Mouse (Mus musculus) macrophage (primary cell): ENCODE results near the gene Pepd. TPM values are rescaled to one million over a fixed set of nuclear protein-coding genes. Genes with fewer than 3 reads are reported as not detected.
"Not testable (repeated sequence)": the region's sequence is repeated elsewhere in the genome, so short reads cannot be mapped to it uniquely, and the experiment has no call there.

ENCODE experiments used
- H3K27ac ChIP-seq: fragments of 350-480 bp; formaldehyde crosslinking; 2 replicates; pipeline ENCODE4 v1.9.0; 2021
- H3K36me3 ChIP-seq: fragments of 350-480 bp; formaldehyde crosslinking; 2 replicates; pipeline ENCODE4 v1.9.0; 2021; ENCODE audit errors: inconsistent target
- H3K4me3 ChIP-seq: fragments of 350-480 bp; formaldehyde crosslinking; 2 replicates; pipeline ENCODE4 v1.9.0; 2021; ENCODE audit errors: inconsistent target
- H3K79me2 ChIP-seq: fragments of 350-480 bp; formaldehyde crosslinking; 2 replicates; pipeline ENCODE4 v1.9.0; 2021; ENCODE audit errors: inconsistent target
- WGBS: methylation state at CpG from one replicate; pipeline ENCODE4 v1.1.7; 2026; ENCODE audit warnings: inconsistent platforms; ENCODE audit not compliant: missing documents; 5-methylcytosine and 5-hydroxymethylcytosine counted together
- polyA plus RNA-seq: library from polyadenylated mRNA; stranded (reverse); fragments of 250-400 nt; gene quantifications from 3 replicates; pipeline ENCODE4 v1.2.4, GENCODE M21; 2018; ENCODE audit warnings: inconsistent platforms

Pepd gene
- polyA plus RNA-seq, 1 experiment from 2014 or later, result 61.8 TPM

DNA sequence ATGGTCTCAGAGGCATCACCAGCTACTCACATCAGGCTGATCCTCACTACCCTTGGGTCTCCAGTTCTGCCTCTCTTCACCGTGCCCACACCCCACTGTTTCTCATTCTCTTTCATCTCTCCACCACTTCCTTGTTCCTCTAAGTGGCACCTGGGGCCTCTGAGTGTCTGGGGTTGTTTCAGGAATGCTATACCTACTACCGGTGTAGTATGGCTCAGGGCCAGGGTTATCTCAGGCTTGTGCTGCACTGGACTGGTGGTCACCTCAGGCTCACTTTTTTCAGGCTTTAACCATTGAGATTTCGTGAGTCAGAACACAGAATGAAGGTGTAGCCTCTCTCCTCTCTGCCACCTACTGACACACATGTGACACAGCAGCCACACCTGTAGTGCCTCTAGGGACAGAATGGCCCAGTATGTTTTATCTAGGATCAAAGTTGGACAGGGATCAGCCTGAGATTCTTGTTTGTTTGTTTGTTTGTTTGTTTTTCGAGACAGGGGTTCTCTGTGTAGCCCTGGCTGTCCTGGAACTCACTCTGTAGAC is 31.5 kb downstream of the Pepd start:
- Histone ChIP-seq H3K36me3 (peaks cover 65% of the 10 kb centered on the region; the same call in 1 of the 2 replicates), H3K4me3 (no peak overlapping the region), H3K27ac (no peak overlapping the region), H3K79me2 (no peaks in the 10 kb centered on the region)
- WGBS, result 88% methylated on average over 4 of the region's 4 CpGs

DNA sequence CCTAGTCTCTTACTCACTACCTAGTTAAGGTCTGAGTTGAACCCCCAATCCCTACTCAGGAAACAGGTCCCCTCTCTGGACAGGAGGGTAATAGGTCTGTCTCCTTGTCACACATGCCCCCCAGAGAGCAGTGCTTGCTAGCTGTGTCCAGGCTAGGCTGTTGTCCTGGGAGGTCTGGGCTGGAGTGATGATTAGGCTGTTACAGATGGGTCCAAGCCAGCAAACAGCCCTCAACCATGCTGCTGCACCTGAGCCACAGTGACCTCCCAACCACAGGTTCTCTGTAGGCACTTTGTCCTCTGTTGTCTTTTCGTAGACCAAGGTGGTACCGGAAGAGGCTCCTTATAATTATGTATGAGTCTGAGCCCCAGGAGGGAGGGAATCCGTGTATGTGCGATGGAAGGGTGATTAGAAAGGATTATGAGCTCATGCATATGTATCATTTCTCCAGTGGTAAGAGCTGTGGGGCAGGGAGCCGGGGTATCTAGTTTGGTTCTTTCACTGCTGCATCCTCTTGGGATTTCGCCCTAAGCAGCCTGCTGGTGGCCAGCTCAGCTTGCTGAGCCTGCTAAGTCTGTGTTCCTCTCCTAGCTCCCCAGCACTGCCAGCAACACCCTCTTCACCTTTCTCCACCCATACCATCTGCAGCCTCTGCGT is 34.2 kb downstream of the Pepd start:
- 97% methylated on average over 7 of the region's 7 CpGs for WGBS
- Histone ChIP-seq H3K79me2 (no peaks in the 10 kb centered on the region), H3K4me3 (no peak overlapping the region), H3K27ac (no peak overlapping the region), H3K36me3 (peaks cover 77% of the 10 kb centered on the region; the same call in 1 of the 2 replicates)

DNA sequence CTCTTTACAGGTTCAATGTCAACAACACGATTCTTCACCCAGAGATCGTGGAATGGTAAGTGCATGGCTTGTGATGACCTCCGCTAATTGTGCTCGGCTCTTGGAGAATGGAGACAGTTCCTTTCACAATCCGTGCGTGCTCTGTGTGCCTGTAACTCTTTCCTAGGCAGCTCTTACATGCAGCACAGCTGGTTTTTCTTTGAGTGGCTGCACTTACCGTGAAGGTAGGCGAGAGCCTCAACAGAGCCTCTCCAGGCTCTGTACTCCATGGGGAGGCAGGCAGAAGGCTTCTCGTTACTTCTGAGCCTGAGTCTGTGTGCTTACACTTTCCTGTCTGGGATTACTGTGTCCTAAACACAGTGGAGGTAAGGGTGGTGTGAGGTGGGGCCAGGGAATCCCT is 42.4 kb downstream of the Pepd start:
- no peaks in the 10 kb centered on the region for H3K79me2 ChIP-seq
- H3K36me3 ChIP-seq, result peaks cover 53% of the 10 kb centered on the region; the same call in 1 of the 2 replicates
- no peak overlapping the region for H3K4me3 ChIP-seq
- no peak overlapping the region for H3K27ac ChIP-seq
- WGBS, result 95% methylated on average over 9 of the region's 9 CpGs

DNA sequence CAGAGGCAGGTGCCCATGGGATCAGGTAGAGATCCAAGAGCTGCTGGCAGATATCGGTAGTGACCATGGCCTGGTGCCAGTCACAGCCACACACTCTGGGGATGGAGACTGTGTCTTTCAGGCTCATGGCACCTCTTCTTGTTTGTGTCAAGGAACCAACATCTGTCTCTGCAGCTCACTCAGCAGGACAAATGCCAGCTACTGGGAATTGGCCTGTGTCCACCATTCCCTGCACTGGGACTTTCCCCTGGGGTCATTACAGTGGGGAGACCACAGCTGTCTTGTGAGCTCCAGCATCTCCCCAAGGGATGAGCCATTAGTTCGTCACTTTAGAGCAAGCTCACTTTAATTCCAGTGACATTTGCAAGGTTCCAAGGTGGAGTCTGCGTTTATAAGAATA is 43.1 kb downstream of the Pepd start:
- Histone ChIP-seq H3K4me3 (no peak overlapping the region), H3K79me2 (no peaks in the 10 kb centered on the region), H3K27ac (no peak overlapping the region), H3K36me3 (peaks cover 52% of the 10 kb centered on the region; the same call in 1 of the 2 replicates)
- 96% methylated on average over 3 of the region's 3 CpGs for WGBS

DNA sequence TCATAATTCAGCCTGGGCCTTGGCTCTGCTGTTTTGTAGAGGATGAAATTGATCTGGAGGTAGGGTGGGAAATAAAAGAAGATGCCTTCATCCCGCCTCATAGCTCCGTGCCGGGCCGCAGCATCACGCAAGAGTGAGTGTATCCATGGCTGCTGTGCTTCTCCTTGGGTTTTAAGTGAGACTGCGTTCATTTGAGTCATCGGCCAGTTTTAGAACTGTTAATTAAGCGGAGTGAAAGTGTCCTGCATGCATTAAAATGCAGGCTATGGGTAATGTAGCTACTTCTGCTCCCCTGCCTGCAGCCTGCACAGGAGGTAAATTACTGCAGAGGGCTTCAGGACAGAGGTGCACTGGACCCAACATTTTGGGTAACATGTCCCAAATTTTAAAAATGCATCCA is 45.0 kb downstream of the Pepd start:
- Histone ChIP-seq H3K36me3 (peaks cover 42% of the 10 kb centered on the region; the same call in 1 of the 2 replicates), H3K79me2 (no peaks in the 10 kb centered on the region), H3K27ac (no peak overlapping the region), H3K4me3 (no peak overlapping the region)
- 96% methylated on average over 8 of the region's 8 CpGs for WGBS

DNA sequence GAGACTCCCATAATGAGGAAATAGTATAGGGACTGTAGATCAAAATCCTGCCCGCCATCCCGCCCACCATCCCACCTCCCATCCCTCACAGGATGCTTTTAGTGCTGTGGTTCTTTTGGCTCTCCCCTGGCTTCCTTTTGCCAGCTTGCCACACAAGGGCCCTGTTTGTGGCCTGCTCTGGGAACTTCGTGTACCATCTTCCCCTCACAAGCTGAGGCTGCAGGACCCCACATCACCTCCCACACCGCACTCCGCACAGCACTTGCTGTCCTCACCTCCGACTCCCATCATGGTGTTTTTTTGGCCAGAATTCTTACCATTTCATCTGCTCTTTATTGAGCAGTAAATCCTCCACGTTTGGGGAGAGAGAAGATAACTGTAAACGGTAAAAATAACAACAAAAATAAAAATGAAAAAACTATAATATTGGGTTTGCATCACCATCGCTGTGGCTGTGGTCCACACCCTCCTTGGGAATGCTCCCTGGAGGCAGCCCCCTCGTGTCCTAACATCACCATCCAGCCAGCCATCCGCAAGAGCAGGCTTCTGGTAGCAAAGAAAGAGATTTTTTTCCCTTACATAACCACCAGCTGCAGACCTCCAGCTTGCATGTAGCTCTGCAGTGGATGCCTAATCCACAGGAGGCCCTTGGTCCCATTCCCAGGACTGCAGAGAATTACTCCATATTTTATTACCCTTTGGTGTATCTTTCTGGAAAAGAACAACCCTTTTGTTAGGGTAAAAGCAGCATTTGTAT is 51.9 kb downstream of the Pepd start:
- Histone ChIP-seq H3K79me2 (no peaks in the 10 kb centered on the region), H3K36me3 (peaks cover 4% of the 10 kb centered on the region; the same call in 1 of the 2 replicates), H3K27ac (no peak overlapping the region), H3K4me3 (no peak overlapping the region)
- 90% methylated on average over 11 of the region's 11 CpGs for WGBS

DNA sequence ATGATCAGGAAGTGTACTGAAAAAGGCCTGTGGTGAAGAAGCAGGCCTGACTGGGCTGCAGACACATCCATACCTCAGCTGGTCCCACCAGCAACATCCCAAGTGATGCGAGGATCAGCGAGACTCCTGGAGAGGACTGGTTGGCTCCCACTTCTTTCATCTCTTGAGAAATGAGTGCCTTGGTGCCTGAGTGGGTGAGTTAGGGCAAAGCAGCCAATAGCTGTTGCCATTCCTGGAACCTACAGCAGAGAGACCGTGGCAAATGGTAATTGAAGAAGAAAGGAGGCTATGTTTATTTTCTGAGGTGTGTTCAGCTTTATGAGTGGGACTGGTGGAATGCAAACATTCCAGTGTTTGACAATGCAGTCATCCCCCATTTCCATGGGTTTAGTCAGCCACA is 55.2 kb downstream of the Pepd start:
- Histone ChIP-seq H3K36me3 (peaks cover 37% of the 10 kb centered on the region), H3K79me2 (no peaks in the 10 kb centered on the region), H3K27ac (no peak overlapping the region), H3K4me3 (no peak overlapping the region)
- WGBS, result 93% methylated on average over 3 of the region's 3 CpGs

DNA sequence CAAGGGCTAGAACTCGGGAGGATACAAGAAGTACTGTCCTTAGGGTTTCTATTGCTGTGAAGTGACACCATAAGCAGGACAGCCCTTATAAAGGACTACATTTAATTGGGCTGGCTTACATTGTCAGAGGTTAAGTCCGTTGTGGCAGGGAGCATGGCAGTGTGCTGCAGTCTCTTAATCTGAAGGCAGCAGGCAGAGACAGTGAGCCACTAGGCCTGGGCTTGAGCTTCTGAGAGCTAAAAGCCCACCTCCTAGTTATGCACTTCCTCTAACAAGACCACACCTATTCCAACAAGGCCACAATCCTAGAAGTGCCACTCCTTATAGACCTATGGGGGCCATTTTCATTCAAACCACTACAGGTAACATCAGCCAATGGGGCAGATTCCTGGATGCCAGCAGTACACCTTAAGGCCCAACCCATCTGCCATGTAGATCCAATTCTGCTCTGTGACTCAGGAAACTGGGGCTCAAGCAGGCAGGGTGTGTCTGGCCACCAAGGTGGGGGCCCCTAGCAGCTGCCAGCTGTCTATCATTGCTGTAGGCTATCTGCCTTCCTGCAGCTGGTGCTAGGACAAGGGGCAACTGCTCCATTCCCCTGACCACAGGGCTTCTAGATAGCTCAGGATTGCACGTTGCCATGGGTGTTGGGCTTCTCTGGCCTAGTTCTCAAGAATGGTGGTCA is 56.7 kb downstream of the Pepd start:
- Histone ChIP-seq H3K79me2 (no peaks in the 10 kb centered on the region), H3K4me3 (no peak overlapping the region), H3K27ac (no peak overlapping the region), H3K36me3 (peaks cover 43% of the 10 kb centered on the region)
- 88% methylated on average over 3 of the region's 3 CpGs for WGBS

DNA sequence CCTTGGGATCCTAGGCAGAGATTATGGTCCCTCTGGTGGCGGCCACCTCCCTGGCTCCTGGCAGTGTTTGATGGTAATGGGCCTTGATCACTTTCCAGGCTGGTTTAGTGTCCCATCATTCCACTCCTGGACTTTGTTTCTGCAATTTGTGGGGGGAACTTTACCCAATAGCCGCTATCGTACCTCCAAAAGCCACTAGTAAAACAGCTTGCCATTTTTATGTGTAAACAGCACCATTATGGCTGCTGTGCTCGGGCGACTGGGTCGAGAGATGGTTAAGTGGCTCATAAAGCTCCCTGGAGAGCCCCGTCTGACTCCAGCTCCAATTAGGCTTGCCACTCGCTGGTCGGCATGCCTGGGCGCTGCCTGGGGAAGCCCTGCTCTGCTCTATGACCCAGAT is 59.6 kb downstream of the Pepd start:
- WGBS, result 94% methylated on average over 7 of the region's 10 CpGs
- Histone ChIP-seq H3K27ac (no peak overlapping the region), H3K36me3 (peaks cover 43% of the 10 kb centered on the region), H3K4me3 (no peak overlapping the region), H3K79me2 (no peaks in the 10 kb centered on the region)

DNA sequence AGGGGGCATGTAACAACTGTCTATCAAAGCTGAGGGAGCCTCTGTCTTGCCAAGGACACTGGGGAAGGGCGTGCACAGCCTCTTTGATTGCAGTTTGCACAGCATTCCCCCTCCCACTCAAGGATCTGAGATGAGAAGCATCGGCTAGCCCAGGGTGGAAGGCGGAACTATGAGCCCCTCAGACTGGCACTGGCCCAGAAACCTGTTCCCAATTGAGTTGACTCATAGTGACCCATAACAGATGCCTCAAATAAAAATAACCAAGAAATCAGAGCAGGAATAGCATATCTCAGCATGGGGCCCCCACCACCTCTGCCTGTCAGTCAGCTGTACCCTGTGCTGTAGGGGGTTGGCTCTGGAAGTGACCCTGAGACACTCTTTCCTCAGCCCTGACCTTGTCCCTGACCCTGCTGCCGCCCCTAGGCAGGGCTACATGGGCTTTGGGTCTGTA is 60.8 kb downstream of the Pepd start:
- WGBS, result 98% methylated on average over 4 of the region's 4 CpGs
- Histone ChIP-seq H3K79me2 (no peaks in the 10 kb centered on the region), H3K4me3 (no peak overlapping the region), H3K27ac (no peak overlapping the region), H3K36me3 (peaks cover 43% of the 10 kb centered on the region)

DNA sequence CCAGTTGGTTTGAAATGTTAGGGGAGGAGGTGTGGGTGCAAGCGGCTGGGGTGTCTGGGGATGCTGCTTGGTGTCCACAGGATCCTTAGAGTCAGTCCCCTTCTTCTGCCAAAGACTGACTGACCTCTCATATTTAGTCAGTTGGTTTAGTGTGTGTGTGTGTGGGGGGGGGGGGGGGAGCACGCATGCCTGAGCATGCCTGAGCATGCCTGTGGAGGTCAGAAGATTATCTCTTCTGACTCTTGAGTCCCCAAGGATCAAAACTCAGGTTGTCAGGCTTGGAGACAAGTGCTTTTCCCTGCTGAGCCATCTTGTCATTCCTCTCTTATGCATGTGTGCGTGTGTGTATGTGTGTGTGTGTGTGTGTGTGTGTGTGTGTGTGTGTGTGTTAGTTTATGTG is 61.7 kb downstream of the Pepd start:
- Histone ChIP-seq H3K4me3 (no peak overlapping the region), H3K27ac (no peak overlapping the region), H3K36me3 (peaks cover 41% of the 10 kb centered on the region), H3K79me2 (no peaks in the 10 kb centered on the region)
- 80% methylated on average over 1 of the region's 3 CpGs for WGBS

DNA sequence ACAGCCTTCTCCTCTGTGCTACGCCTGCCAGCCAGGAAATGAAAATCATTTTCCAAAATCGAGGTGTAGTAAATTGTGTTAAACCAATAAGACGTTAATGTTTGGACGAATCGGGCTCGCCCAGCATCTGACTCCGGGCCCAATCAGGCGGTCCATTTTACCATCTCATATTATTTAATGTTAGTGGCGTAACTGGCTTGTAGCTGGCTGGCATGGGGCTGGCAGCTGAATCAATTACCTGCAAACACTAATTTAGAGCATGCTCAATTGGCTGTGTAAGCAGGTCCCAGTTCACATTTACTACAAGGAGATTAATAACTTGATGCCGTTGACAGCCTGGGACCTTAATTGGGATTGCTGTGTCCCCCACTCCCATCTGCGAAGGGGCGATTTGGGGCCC is 63.7 kb downstream of the Pepd start:
- Histone ChIP-seq H3K4me3 (no peak overlapping the region), H3K36me3 (peaks cover 21% of the 10 kb centered on the region), H3K79me2 (no peaks in the 10 kb centered on the region), H3K27ac (no peak overlapping the region)
- WGBS, result 95% methylated on average over 12 of the region's 12 CpGs

DNA sequence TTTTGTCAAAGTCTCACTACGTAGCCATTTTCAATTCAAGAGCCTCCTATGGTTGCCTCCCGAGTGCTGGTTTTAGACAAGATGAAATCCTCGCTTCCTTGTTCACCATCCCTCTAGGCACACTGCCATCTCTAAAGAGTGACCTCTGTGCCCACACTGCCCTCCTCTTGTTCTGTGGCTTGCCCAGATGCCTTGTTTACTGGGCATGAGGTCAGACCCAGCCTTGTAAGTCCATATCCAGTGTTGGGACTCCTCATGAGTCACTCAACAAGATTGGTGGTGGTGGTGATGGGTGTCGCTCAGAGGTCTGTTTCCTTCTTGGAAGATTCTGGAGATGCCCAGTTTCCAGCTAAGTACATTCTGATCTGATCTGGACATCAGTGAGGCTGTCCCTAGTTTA is 65.2 kb downstream of the Pepd start:
- Histone ChIP-seq H3K4me3 (no peak overlapping the region), H3K36me3 (peaks cover 11% of the 10 kb centered on the region; the same call in 1 of the 2 replicates), H3K79me2 (no peaks in the 10 kb centered on the region), H3K27ac (no peak overlapping the region)
- WGBS, result 100% methylated on average over 4 of the region's 4 CpGs

DNA sequence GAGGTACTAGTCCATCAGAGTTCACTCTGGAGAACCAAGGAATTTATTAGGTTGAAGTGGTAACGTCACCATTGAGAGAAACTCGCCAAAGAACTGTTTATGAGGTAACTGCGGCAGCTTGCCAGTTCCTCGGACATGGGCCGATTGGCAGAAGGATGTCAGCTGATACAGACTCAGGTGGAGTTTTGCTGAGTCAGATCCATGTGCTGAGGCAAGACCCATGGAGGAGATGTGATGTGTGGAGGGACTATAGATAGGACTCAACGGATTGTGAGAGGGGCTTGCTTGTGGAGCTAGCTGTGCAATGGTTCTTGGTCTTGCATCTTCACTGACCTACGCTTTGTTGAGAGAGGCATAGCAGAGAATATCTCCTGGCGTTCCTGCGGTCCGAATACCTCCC is 69.6 kb downstream of the Pepd start:
- Histone ChIP-seq H3K36me3 (0 out of 2 replicates have a peak, but pooled peaks cover 5% of the 10 kb centered on the region), H3K4me3 (no peak overlapping the region), H3K79me2 (no peaks in the 10 kb centered on the region), H3K27ac (no peak overlapping the region)
- 93% methylated on average over 10 of the region's 10 CpGs for WGBS

DNA sequence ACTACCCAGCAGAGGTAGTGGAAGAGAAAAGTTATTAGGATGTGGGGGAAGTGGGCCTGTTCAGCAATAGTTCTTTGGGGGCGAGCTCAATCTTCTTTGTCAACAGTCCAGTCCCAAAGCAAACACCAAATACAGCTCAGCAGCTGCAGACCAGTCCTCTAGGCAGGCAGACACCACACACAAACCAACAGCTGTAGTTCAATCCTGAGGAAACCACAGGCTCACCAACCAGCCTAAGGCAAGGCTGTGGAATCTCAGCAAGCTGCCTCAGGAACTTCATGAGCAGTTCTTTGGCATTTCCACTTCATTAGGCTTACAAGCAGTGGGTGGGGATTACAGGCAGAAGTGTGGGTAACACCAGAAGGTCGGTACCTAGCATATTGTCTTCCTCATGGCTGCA is 70.2 kb downstream of the Pepd start:
- not testable (repeated sequence) for H3K36me3 ChIP-seq, H3K79me2 ChIP-seq, H3K27ac ChIP-seq, H3K4me3 ChIP-seq
- 94% methylated on average over 2 of the region's 2 CpGs for WGBS
